Mouse (Mus musculus) left cerebral cortex, postnatal 36 days (tissue): Measurements from ENCODE around the gene Mybpc3. TPM values are rescaled to one million over a fixed set of nuclear protein-coding genes. Genes with fewer than 3 reads are reported as not detected.
A peak's percentile ranks its signal among the peaks of the same experiment; 100 is the strongest.

Experiments
- DNase-seq, 2 experiments: peaks; one replicate each; pipeline ENCODE4 v3.0.0; 2021 to 2022; ENCODE audit warnings: low spot score in 2 of 2, mixed read lengths in 1 of 2
- intact Hi-C: fragments of 180-260 bp; cut with DNase I; formaldehyde crosslinking; loops from one replicate; pipeline ENCODE4 v1.15.1; 2025
- total RNA-seq, 2 experiments: library from RNA; stranded (reverse); gene quantifications; 2 replicates each; pipeline ENCODE4 v1.2.3; 2021

Gene Mybpc3
- total RNA-seq, result under 1 TPM; 0.41 to 0.81 TPM

GRCm38 (mm10) chr2:91117585-91118275 lies at the start of gene Mybpc3:
TSS of gene Mybpc3 (plus strand) at chr2:91118144.
- DNase-seq, result no peak
- intact Hi-C loops, result loop anchor here (5.0 kb wide), 1 partner anchor 65 kb away; the partner anchor contains the start of gene Madd

- intact Hi-C loops, result loop anchor here (10.0 kb wide), 1 partner anchor 154 kb away; no protein-coding TSS in a partner anchor
- DNase-seq, result no peak
Observed at GRCm38 (mm10) chr2:91068162-91068871, 49.6 kb upstream of the Mybpc3 start.

GRCm38 (mm10) chr2:91068872-91069165 lies 49.1 kb upstream of the Mybpc3 start:
- DNase-seq, result no peak
- intact Hi-C loops, result loop anchor here (10.0 kb wide), 1 partner anchor 154 kb away; no protein-coding TSS in a partner anchor

GRCm38 (mm10) chr2:91069306-91070000 lies 48.5 kb upstream of the Mybpc3 start:
- no peak for DNase-seq
- intact Hi-C loops, result loop anchor here (10.0 kb wide), 1 partner anchor 155 kb away; no protein-coding TSS in a partner anchor

GRCm38 (mm10) chr2:91070076-91070800 lies 47.7 kb upstream of the Mybpc3 start, which contains the start of gene Slc39a13:
TSS of gene Slc39a13 (minus strand) at chr2:91070417.
- intact Hi-C loops, result loop anchor here (1.0 kb wide), 1 partner anchor 31 kb away; no protein-coding TSS in a partner anchor

GRCm38 (mm10) chr2:91071059-91071458 lies 46.9 kb upstream of the Mybpc3 start:
- DNase-seq, result no peak
- intact Hi-C loops, result no loop called here

More at GRCm38 (mm10) chr2:91070076-91070800, 47.7 kb upstream of the Mybpc3 start, which contains the start of gene Slc39a13:
- DNase-seq, result peak; percentile 94 to 95

- DNase-seq, result no peak
- intact Hi-C loops, result no loop called here
Observed at GRCm38 (mm10) chr2:91072092-91072491, 45.9 kb upstream of the Mybpc3 start.

- no peak for DNase-seq
- intact Hi-C loops, result no loop called here
Observed at GRCm38 (mm10) chr2:91077957-91078313, 40.0 kb upstream of the Mybpc3 start.

GRCm38 (mm10) chr2:91078314-91079025 lies 39.5 kb upstream of the Mybpc3 start:
- no peak for DNase-seq
- intact Hi-C loops, result no loop called here

GRCm38 (mm10) chr2:91079026-91079384 lies 38.9 kb upstream of the Mybpc3 start:
- DNase-seq, result no peak
- intact Hi-C loops, result no loop called here

GRCm38 (mm10) chr2:91080784-91081513 lies 37.0 kb upstream of the Mybpc3 start:
- intact Hi-C loops, result no loop called here
- DNase-seq, result no peak

- intact Hi-C loops, result no loop called here
- DNase-seq, result no peak
Observed at GRCm38 (mm10) chr2:91081775-91082695, 35.9 kb upstream of the Mybpc3 start, which contains the start of gene Spi1. TSS of gene Spi1 (plus strand) at chr2:91082390.

GRCm38 (mm10) chr2:91082844-91083243 lies 35.1 kb upstream of the Mybpc3 start:
- no peak for DNase-seq
- intact Hi-C loops, result no loop called here

GRCm38 (mm10) chr2:91083366-91083940 lies 34.5 kb upstream of the Mybpc3 start:
- no peak for DNase-seq
- intact Hi-C loops, result no loop called here

- DNase-seq, result no peak
- intact Hi-C loops, result no loop called here
Observed at GRCm38 (mm10) chr2:91084179-91084820, 33.6 kb upstream of the Mybpc3 start.

- no peak for DNase-seq
- intact Hi-C loops, result no loop called here
Observed at GRCm38 (mm10) chr2:91085494-91086391, 32.2 kb upstream of the Mybpc3 start.
